Mouse (Mus musculus) heart, adult 9 months (tissue): Measurements from ENCODE around the gene Mpp4.

Experiments
- DNase-seq, 2 experiments: peaks; one replicate each; pipeline ENCODE4 v3.0.0; 2022; ENCODE audit warnings: low spot score in 2 of 2

The Mpp4 gene

DNA sequence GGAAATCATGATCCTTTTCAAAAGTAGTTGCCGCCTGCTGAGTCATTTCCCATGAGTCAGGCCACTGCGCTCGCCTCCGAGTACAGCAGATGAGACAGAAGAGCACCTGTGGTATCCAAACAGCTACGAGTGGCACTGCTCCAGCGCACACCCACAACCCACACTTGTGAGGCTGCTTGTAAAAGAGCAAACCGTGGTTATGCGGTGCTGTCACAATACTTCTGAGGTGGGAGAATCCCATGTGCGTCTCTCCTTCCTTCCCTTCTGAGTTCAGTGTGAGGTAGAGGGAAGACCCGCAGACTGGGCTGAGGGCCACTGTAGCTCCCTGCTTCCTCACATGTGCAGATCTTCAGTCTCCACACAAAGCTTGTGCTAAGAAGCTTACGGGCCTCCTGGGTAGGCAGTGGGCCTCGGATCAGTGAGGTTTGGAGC lies at the start of gene Mpp4:
TSS of gene Mpp4 (minus strand) at position 360 of the 432 bp plus-strand sequence.
- DNase-seq: no peak

DNA sequence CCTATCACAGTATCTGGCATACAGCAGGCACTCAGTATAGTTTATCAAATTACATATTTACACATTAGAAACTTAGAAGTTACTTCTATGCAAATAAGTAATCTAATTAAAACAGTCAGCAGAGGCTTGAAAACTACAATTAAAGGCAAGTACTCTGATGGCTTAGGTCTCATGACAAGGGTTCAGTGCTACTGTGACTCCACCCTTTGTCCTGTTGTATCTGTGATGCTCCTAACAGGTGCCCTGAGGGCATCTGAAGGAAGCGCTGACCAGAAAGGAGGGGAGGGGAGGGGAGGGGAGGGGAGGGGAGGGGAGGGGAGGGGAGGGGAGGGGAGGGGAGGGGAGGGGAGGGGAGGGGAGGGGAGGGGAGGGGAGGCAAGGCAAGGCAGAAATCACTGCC lies 49.8 kb upstream of the Mpp4 start:
- DNase-seq: no peak

DNA sequence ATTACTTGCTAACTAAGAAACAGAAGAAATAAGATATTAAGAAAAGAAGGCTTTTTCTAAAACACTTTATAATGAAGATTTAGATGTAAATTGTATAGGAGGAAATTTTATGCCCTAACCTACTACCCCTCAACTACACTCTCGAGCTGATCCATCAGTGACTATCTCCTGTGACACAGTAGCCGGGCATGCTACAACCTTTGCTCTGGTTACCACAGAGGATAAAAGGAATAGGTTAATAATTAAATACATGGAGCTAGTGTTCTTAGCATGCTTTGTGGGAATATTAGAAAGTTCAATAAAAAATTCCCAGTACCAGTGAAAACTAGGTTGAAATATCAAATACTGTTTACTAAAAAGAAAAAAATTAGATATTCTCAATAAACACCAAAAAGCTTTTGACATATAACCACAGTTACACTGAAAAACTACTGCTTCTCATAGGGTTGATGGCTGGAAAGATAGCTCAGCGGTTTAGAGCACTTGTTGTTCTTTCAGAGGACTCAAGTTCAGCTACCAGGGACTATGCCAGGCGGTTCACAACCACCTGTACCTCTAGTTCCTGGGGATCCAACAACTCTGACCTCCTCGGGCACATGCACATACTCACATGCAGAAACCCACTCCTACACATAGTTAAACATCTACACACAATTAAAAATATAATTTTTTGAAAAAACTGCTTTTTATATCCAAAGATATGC lies 49.0 kb upstream of the Mpp4 start:
- no peak for DNase-seq

DNA sequence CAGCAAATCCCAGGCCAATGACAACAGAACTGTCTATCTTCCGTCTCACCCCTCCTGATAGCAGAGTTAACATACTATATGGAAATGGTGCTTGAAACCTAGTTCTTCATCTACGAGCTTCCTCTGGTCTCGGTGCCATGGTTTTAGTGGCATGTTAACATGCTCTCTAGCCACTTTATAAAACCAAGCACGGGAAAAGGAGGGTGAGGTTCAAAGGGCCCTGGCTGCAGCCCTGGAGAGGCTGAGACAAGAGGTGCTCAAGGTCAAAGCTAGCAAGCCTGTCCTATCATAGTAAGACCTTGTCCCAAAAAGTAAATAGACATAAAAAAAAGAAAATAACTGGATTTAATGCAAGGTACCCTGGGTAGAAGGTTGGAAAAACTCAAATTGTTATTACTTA lies 48.5 kb upstream of the Mpp4 start:
- DNase-seq: no peak

DNA sequence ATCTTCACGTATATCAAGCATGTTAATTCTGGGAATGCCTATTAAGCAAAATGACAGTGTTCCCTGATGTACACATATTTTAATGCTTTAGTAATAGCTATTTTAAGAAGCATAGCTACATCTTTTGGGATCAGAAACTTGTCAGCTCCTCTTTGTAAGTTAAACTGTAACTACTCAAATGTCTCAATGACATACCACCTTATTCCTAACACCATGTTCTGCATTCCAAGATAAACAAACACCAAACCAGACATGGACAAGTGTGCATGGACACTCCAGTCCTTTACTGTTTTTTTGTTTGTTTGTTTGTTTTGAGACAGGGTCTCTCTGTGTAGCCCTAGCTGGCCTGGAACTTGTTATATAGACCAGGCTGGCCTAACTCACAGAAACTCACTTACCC lies 45.1 kb upstream of the Mpp4 start:
- no peak for DNase-seq

DNA sequence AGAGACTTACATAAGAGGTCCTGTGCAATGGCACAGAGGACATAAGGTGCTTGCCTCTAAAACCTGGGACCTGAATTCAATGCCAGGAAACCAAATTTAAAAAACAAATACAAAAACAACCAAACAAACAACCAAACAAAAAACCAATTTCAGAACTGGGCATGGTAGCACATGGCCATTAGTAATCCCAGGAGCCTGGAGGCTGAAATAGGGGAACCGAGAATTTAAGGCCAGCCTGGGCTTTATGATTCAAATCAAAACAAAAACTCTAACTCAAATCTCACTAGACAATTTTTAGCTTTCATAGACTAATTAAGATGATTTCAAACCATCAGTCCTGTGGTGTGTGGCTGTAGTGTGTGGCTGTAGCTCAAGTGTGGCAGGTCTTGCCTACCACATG lies 41.3 kb upstream of the Mpp4 start:
- no peak for DNase-seq

DNA sequence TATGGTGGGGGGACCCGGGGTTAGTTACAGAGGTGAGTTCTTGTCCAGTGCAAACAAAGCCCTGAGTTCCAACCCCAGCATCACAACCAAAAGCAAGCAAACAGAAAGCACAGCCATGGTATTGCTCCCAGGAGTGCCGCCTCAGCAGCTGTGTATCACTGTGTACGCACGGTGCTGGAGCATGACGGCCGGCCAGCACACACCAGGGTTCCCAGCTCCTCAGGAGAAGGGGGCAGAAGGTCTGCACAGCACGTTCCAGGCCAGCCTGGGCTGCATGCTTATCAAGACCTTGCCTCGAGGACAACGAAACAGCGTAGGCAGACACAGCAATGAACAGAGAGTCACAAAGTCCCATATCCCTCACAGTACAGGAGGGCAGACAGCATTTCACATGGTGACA lies 39.2 kb upstream of the Mpp4 start:
- no peak for DNase-seq

DNA sequence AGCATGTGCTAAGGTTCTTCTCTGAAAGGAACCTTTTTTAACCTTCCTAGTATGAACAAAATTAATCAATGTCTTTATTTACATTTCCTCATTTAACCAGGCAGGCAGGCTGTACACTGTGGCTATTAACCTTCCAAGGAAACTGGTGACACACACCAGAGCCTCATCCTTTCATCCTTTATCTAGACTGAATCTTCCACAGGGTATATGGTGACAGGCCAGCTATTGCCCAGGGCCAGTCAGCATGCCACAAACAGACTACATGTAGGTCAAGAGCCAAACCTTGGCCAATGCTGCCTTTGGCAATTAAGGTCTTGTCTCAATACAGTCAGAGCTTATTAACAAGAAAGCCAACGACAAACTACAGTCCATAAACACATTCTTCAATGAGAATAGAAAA lies 38.4 kb upstream of the Mpp4 start:
- no peak for DNase-seq

DNA sequence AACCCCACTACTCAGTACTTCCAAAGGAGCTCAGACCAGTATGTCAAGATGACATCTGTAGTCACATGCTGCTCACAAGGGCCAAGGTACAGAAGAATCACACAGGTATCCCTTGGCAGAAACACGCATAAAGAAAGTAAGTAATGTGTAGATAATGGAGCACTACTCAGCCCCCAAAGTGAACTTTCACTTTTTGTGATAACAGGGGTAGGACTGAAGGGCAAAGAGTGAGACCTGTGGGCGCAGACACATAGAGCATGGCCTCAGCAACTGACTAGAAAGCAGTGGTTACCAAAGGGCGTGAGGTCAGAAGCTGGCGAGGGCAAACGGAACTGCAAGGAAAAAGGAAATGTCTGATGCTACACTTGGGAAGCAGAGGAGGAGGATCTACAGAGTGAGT lies 37.8 kb upstream of the Mpp4 start:
- DNase-seq: no peak

DNA sequence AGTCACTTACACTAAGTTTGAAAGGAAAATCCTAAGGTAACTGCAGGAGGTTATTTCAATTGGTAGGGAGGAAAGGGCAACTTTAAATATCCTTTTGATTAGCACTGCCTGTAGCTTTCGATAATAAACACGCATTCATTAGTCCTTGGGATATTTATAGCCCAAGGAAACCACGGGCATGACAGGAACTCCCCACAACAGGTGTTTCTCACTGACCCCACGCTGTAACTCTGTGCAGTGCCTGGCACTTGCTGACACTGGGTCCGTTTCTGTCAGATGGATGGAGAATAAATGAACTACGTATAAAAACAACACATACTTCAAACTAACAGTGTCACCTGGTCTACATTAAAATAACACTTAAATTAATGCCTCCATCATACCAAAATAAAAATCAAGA lies 31.8 kb upstream of the Mpp4 start:
- no peak for DNase-seq

DNA sequence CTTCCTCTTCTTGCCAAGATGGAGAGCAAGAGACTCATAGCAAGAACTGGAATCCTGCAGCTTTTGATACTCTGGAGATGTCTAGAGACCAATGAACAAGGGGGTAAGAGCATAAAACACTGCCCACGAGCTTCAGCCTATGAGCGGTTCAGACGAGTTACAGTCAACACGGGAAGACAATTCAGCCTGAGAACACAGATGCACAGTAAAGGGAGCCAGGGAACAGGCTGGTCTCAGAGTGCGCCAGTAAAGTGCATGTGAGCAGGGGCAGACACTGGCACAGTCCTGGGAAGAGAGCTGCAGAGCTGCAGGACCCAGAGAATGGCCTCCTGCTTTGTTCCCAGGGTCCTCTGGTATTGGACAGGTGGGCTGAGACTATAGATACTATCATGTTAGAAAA lies 24.6 kb upstream of the Mpp4 start:
- DNase-seq: no peak

DNA sequence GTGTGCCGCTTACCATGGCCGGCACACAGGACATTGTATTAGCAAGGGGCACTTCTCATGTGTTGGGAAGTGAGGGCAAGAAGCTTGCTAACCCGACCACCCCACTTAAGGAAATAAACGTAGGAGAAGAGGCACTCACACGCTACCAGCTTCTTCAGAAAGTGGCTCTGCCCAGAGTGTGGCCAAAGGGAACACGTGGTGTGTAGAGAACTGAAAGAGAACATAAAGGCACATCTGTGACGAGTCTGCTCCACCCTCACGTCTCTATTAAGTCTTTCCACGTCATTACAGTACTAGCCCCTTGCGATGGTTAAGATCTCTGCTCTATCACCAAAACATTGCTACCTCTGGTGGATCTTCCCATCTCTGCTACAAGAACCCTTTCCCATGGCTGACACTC lies 23.1 kb upstream of the Mpp4 start:
- no peak for DNase-seq

DNA sequence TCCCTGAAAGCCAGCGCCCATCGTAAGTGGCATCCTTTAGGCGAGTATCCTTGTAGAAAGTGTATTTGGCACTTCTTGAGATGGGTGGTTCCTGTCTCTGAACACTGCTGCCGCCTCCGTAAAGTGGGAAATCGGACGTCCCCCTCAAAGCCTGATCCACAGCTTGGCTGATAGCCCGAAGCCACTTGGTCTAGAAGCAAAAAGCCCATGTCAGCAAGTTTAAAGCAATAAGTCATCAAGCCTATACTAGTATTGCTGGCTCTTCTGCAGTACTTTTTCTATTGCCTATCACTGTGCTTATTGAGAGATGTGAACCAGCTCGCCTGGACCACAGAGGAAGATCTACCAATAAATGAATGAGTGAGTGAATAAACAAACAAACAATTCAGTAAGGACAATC lies 22.2 kb upstream of the Mpp4 start:
- no peak for DNase-seq

DNA sequence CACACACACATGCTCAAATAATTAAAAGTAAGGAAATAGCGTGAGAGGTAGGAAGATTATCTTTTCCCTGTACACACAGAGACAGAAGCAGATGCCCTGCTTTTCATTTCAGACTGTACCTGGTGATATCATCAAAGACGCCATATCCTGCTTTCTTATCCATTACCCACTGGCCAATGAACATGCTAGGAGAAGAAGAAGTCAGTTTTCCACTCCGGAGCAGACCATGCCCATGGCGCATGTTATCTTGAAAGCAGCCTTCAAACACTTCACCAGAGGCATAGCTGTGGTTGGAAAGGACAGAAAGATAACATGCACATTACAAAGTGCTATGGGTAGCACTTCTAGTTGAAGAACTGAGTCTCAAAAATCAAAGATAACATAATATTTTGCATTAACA lies 19.9 kb upstream of the Mpp4 start:
- no peak for DNase-seq

DNA sequence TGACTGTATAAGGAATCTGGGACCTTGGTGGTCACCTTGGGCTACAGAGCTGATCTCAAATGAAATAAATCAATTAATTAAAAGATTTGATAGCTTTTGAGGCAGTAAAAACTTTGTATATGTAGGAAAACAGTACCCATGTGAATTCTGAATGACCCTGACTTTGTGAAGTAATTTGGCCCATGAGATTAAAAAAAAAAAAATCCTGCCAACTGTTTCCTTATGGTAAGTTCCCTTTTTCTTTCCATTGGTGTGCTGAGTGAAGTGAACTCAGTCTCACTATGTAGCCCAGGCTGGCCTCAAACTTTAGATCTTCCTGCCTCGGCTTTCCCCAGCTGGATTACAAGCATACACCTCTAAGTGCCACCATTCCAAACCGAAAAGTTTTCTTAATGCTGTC lies 19.2 kb upstream of the Mpp4 start:
- no peak for DNase-seq

DNA sequence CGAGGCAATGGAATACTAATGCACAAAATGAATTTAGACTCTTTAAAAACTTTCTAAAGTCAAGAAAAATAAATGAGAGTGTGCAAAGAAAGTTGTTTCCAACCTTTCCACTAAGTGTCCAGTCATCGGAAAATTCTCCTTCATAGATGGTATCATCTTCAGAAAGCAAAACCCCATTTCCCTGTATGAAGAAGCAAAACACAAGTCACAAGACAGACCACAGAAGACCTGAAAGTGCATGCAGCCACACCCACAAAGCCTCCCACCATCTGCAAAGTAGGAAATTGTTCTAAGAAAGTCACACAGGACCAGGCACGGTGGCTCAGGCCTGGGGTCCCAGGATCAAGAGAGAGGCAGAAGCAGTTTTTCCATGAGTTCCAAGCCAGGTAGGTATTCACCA lies 16.8 kb upstream of the Mpp4 start:
- DNase-seq: no peak

DNA sequence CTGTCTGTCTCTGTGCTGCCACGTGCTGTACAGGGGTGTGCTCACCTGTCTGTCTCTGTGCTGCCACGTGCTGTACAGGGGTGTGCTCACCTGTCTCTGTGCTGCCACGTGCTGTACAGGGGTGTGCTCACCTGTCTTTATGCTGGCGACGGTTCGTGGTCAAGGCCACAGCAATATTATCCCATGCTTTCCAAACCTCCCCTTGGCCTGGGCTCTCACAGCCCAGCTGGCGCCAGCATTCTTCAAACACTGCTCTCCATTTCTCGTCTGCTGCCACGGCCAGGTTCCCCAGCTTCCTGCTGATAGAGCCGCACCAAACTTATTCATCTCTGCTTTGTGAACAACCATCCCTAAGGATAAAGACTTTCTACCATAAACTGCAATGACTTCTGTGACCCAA lies 15.2 kb upstream of the Mpp4 start:
- no peak for DNase-seq

DNA sequence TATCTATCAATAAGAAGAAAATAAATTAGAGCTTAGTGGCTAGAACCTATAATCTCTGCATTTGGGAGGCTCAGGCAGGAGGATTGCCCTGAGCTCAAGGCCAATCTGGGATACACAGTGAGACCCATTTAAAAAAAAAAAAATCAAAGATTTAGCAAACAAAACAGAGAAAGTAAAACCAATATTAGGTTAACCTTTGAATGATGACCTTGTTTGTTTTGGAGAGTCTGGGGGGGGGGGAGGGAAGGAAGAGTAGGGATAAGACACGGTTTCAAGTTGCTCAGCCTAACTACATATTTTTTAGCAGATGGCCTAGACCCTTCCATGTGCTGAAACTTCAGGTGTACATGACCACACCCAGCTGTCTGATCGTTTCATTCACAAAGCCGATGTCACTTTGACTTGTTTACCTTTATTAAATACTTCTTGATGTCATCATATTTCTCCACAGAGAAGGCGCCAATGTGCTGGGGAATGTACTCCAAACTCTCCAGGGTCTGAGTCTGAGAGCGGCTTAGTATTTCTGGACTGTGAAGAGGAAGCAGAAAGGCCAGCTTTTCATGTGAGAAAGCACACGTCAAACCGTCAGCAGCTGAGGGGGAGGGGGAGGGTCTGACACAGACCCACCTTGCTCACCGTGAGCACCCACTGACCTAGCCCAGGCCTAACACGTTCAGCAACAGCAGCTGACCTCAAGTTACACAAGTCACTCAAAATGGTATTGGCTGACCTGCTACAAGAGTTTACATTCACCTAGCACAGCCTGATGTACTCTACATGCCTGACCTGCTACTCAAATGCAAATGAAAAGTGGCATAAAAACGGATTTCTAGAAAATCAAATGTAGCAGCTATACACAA lies 11.6 kb upstream of the Mpp4 start:
- no peak for DNase-seq

DNA sequence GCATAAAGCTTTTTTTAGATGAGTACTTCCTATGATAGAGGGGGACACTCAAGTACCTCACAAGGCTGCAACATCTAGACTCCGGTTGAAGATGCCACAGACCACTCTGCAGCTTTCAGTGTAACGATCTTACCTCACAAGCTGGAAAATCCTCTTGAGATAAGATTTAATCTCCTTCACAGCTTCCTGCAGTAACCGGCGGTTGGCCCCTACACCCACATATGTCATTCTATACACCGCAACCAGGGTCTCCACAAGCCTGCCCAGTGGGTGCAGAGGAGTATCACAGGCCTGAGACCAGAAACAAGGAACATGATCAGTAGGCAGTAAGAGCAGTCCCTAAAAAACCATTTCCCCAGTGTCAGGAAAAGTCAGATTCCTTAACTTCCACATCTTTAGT lies 9.8 kb upstream of the Mpp4 start:
- DNase-seq: no peak

DNA sequence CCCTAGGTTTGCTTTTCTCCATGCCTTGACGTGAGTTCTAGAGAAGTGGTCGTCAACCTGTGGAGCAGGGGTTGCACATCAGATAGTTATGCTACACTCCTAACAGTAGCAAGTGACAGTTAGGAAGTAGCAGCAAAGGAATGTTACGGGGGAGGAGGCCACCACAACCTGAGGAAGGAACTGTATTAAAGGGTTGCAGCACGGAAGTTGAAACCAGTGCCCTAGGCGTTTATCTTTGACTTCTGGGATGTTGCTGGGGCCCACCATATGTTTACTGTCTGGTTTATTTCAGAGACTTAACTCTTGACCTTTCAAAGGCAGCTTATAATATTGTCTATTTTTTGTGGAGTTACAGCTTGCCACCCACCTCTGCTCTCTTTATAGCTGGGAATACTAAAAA lies 8.7 kb upstream of the Mpp4 start:
- DNase-seq: no peak

DNA sequence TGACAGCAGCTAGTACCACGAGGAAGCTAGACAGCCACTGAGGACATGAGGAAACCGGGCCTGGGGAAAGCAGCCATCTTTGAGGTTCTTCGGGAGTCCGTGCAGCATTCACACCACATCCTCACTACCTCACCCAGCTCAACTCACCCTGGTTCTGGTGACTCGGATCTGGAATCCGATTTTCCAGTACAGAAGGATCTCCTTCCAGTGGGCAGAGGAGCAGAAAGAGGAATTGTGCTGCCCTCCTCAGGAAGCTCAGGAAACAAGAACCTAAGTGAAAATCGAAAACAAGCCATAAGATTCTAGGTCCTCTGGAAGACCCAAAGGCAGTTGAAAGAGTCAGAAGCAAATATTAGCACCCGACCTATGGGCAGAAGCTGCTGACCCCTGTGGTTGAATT lies 7.1 kb upstream of the Mpp4 start:
- no peak for DNase-seq

DNA sequence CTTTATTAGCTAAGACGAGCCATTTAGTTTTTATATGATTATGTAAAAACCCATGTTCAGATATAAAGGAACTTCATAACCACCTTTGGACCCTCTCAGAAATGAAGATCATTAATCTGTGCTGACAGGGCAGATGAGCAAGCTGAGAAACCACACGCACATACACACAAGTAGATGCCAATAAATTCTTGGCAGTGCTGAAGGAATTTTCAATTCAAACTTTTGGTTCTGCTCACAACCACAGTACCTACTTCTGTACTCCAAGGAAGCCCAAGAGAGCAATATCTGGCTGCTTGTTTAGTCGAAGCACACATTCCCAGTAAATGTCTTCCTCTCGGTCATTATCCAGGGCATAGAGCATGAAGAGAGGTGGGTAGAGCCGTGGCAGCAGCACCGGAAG lies 6.4 kb upstream of the Mpp4 start:
- no peak for DNase-seq

DNA sequence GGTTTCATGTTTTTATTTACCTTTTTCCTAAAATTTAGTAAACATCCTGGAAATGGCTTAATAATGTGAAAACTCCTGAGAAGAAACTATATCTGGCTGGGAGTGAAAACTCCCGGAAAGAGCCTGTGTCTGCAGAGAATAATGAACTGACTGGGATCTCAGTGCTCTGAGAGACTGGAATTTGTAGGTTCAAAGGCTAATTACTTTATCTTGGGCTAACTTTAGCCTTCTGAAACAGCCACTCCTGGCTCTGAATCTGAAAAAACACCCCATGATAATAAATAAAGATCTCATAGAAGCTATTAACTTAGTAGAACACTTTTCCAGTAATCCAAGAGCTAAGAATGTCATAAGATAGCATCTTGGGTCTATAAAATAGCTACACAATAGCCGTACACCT lies 5.4 kb upstream of the Mpp4 start:
- no peak for DNase-seq
